Comparison of ENCODE assay signal across 8 mouse cellular contexts in genomic region chr13:64248775-64249524, GRCm38 (mm10). TPM values are rescaled to one million over a fixed set of nuclear protein-coding genes. Genes with fewer than 3 reads are reported as not detected.
DNase-seq lines count a peak whose midpoint lies in the region; ATAC-seq lines count a peak whose summit lies in the region.

No protein-coding gene starts in this region.

- H3K9ac ChIP-seq in heart, embryonic 13.5 days: peak overlapping the region; percentile 87
- H3K9ac ChIP-seq in liver, embryonic 13.5 days: peak overlapping the region; percentile 82
- peak overlapping the region; percentile 60 for H3K9ac ChIP-seq in stomach, embryonic 14.5 days (replicated peaks; ENCODE audit: low read depth, low read length)

- ATAC-seq in erythroid progenitor cell, adult 5-6 weeks (replicated peaks; ENCODE audit: low FRiP score, poor library complexity, severe bottlenecking): peak; percentile 96
- peak; percentile 59 for ATAC-seq in heart, embryonic 13.5 days (ENCODE audit: extremely low read depth, insufficient number of reproducible peaks, low FRiP score, low TSS enrichment)
- peak; percentile 85 for ATAC-seq in liver, embryonic 13.5 days (ENCODE audit: low read depth)
- peak; percentile 86 for ATAC-seq in stomach, embryonic 14.5 days (ENCODE audit: insufficient number of reproducible peaks, insufficient read depth, low FRiP score, low read depth)

- H3K4me1 ChIP-seq in brown adipose tissue, adult 24 weeks (ENCODE audit: control insufficient read depth, insufficient read depth, insufficient read length, low read length): no peaks in the 10 kb centered on the region
- H3K4me1 ChIP-seq in heart, embryonic 13.5 days: peaks cover 20% of the 10 kb centered on the region
- peaks cover 38% of the 10 kb centered on the region for H3K4me1 ChIP-seq in liver, embryonic 13.5 days (replicated peaks)
- H3K4me1 ChIP-seq in stomach, embryonic 14.5 days (ENCODE audit: control insufficient read depth, insufficient read depth, low read length): 0 out of 2 replicates have a peak, but pooled peaks cover 9% of the 10 kb centered on the region

- no peaks in the 10 kb centered on the region for H3K27me3 ChIP-seq in heart, embryonic 13.5 days (replicated peaks)
- no peaks in the 10 kb centered on the region for H3K27me3 ChIP-seq in liver, embryonic 13.5 days
- H3K27me3 ChIP-seq in stomach, embryonic 14.5 days (ENCODE audit: control insufficient read depth, insufficient read depth, low read length): no peaks in the 10 kb centered on the region

- peak overlapping the region; percentile 91 for H3K4me2 ChIP-seq in heart, embryonic 13.5 days
- H3K4me2 ChIP-seq in liver, embryonic 13.5 days: peak overlapping the region; percentile 97
- peak overlapping the region; percentile 94 for H3K4me2 ChIP-seq in stomach, embryonic 14.5 days (replicated peaks; ENCODE audit: low read depth, low read length)

- no peaks in the 10 kb centered on the region for H3K36me3 ChIP-seq in heart, embryonic 13.5 days
- H3K36me3 ChIP-seq in liver, embryonic 13.5 days: no peaks in the 10 kb centered on the region
- H3K36me3 ChIP-seq in stomach, embryonic 14.5 days (ENCODE audit: control insufficient read depth, insufficient read depth, low read length): no peaks in the 10 kb centered on the region

- H3K27ac ChIP-seq in brown adipose tissue, adult 24 weeks (replicated peaks; ENCODE audit: low read depth, low read length): 0 out of 2 replicates have a peak overlapping the region, but pooled peaks have one; percentile 25
- peak overlapping the region; percentile 87 for H3K27ac ChIP-seq in heart, embryonic 13.5 days (replicated peaks)
- peak overlapping the region; percentile 79 for H3K27ac ChIP-seq in liver, embryonic 13.5 days
- H3K27ac ChIP-seq in stomach, embryonic 14.5 days (ENCODE audit: low read length): peak overlapping the region; percentile 72; the same call in 1 of the 2 replicates

- H3K9me3 ChIP-seq in heart, embryonic 13.5 days: no peaks in the 10 kb centered on the region
- no peaks in the 10 kb centered on the region for H3K9me3 ChIP-seq in liver, embryonic 13.5 days (replicated peaks)
- no peaks in the 10 kb centered on the region for H3K9me3 ChIP-seq in stomach, embryonic 14.5 days (ENCODE audit: control insufficient read depth, low read depth, low read length)

- DNase-seq in CD4-positive, CD25-positive, alpha-beta regulatory T cell, adult 2 months (ENCODE audit: low read depth, low spot score): peak; percentile 92
- DNase-seq in kidney, postnatal 10 days: peak; percentile 92
- DNase-seq in liver, embryonic 13.5 days: peak; percentile 80
- peak; percentile 85 to 89 for DNase-seq in natural killer cell, adult 2 months (ENCODE audit: low spot score in 2 of 2)

- H3K4me3 ChIP-seq in brown adipose tissue, adult 24 weeks (ENCODE audit: insufficient read depth, low read depth, low read length): peak overlapping the region; percentile 67
- peak overlapping the region; percentile 72 for H3K4me3 ChIP-seq in heart, embryonic 13.5 days
- peak overlapping the region; percentile 75 for H3K4me3 ChIP-seq in liver, embryonic 13.5 days (replicated peaks)
- peak overlapping the region; percentile 59 for H3K4me3 ChIP-seq in stomach, embryonic 14.5 days (ENCODE audit: low read depth, low read length)

- WGBS in heart, embryonic 13.5 days: 5% methylated on average over 22 of the region's 22 CpGs
- 6% methylated on average over 22 of the region's 22 CpGs for WGBS in liver, embryonic 13.5 days (ENCODE audit: insufficient replicate concordance)
- 8% methylated on average over 22 of the region's 22 CpGs for WGBS in stomach, embryonic 14.5 days

RNA-seq across cellular contexts. Expression of gene Cdc14b, which starts 26.1 kb away (rescaled TPM):
- 3.1 and 6.9 TPM in 2 replicates for polyA plus RNA-seq in brown adipose tissue, adult 24 weeks (2012; ENCODE audit: insufficient read depth, insufficient read length, missing spikeins)
- 0.42 and 0.72 TPM in 2 replicates for total RNA-seq in erythroid progenitor cell, adult 5-6 weeks (2015; ENCODE audit: low replicate concordance)
- 2.7 TPM in 1 of 2 replicates, not detected in the other for total RNA-seq in erythroid progenitor cell, adult 5-6 weeks (2017; ENCODE audit: low replicate concordance)
- polyA plus RNA-seq in heart, embryonic 13.5 days (2015; fragmentation: Nextera tagmentation; extraction: Ambion mirVana): 16.3 and 17.4 TPM in 2 replicates
- 6.9 and 8.9 TPM in 2 replicates for polyA plus RNA-seq in liver, embryonic 13.5 days (2015; fragmentation: Nextera tagmentation; extraction: Ambion mirVana)
- polyA plus RNA-seq in stomach, embryonic 14.5 days (2014; fragmentation: Nextera tagmentation; extraction: Ambion mirVana): 43.9 and 46.0 TPM in 2 replicates

Comparison
In these comparisons a context has a peak if more than half of its experiments do, and no peak if none do; other contexts are left out.
1. Peak in every context shown above with its lines: DNase-seq, ATAC-seq, H3K4me3 ChIP-seq and H3K27ac ChIP-seq.
2. H3K27ac ChIP-seq: peak in every context shown above with its lines; median percentile 87 in heart, embryonic 13.5 days; 79 in liver, embryonic 13.5 days; 72 in stomach, embryonic 14.5 days; 25 in brown adipose tissue, adult 24 weeks.